Mouse (Mus musculus): ENCODE measurements around the gene 4930558K02Rik.
A peak's percentile ranks its signal among the peaks of the same experiment; 100 is the strongest.

4930558K02Rik gene

GRCm38 (mm10) chr1:161991846-161992245 lies 12.4 kb upstream of the 4930558K02Rik start:
- no peak for DNase-seq

- no peak for DNase-seq
Observed at GRCm38 (mm10) chr1:161990684-161991578, 11.5 kb upstream of the 4930558K02Rik start.

DNA sequence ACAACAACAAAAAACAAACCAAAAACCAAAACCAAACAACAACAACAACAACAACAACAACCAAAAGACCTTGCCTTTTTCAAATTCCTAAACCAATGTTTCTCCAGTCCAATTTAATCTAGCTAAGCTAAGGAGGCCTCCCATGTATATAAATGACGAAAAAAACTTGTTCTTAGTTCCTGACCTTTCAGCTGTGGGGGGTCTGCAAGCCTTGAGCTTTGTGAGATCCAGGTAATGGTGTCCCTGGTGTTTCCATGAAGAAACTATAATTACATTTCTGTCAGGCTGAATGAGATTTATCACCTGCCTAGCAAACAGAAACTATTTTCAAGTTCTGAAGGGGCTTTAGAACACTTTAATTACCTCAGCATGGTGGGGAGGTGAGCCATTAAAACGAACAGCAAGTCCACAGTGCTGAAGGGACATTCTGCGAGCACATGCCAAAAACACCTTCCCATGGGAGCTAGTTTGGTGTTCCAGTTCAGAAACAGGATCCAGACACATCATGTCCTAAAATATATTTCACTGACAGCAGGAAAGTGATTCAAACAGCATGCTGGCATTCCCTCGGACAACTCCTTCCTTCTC lies 4.6 kb upstream of the 4930558K02Rik start:
- no peak for DNase-seq

DNA sequence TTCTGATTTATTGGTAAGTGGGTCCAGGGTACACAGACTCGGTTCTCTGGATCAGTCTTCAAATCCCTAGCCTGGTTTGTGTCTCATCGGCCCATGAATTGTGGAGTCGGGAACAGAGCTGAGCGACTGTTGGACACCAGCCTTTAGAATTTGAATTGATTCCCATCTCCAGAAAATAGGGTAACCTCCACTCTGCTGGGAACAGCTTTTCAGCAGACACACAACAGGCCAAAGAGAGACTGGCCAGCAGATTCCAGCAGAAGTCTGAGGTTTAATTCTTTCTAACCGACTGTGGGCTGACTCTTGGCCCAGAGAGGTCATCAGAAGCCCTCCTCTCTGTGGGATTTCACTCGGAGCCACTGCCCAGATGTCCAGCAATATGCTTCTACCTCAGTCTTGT lies 4.0 kb upstream of the 4930558K02Rik start:
- DNase-seq: no peak

- no peak for DNase-seq
Observed at GRCm38 (mm10) chr1:161980626-161981298, 1.3 kb upstream of the 4930558K02Rik start.

DNA sequence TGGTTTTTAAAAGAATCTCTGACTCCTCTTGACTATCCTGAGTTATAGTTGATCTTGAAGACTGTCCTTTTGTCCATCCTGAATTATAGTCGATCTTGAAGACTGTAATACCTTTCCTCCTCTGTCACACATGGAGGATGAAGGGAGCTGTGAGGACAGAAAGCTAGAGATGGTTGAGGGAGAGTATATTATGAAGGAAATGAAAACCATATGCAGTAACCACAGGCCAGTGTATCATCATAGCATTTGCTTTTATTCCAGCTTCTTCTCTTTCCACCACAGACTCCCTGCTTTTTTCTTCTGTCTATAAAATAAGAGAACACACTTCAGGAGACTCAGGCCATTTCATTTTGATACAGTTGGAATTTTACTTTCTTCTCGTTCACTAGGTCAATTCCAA lies 610 bp upstream of the 4930558K02Rik start:
- DNase-seq: no peak

GRCm38 (mm10) chr1:161978173-161978700 lies 1.2 kb downstream of the 4930558K02Rik start:
- DNase-seq: no peak

DNA sequence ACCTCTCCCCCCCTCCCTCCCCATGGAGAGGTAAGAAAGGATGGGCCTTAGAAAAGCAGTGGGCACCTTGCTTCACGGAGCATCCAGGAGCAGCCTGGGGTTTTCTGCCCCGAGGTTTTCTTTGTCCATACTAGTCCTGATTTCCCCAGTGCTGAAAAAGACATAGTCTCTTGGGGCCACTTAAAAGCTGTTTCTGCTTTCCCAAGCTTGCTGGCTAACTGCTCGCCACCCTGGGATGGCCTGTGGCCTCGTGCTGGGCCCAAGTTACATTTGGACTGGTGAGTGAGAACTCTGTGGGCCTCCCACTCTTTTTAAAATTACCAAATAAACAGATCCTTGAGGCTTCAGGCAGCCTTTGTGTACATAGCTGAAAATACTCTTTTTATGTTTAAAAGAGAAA lies 2.1 kb downstream of the 4930558K02Rik start:
- no peak for DNase-seq

DNA sequence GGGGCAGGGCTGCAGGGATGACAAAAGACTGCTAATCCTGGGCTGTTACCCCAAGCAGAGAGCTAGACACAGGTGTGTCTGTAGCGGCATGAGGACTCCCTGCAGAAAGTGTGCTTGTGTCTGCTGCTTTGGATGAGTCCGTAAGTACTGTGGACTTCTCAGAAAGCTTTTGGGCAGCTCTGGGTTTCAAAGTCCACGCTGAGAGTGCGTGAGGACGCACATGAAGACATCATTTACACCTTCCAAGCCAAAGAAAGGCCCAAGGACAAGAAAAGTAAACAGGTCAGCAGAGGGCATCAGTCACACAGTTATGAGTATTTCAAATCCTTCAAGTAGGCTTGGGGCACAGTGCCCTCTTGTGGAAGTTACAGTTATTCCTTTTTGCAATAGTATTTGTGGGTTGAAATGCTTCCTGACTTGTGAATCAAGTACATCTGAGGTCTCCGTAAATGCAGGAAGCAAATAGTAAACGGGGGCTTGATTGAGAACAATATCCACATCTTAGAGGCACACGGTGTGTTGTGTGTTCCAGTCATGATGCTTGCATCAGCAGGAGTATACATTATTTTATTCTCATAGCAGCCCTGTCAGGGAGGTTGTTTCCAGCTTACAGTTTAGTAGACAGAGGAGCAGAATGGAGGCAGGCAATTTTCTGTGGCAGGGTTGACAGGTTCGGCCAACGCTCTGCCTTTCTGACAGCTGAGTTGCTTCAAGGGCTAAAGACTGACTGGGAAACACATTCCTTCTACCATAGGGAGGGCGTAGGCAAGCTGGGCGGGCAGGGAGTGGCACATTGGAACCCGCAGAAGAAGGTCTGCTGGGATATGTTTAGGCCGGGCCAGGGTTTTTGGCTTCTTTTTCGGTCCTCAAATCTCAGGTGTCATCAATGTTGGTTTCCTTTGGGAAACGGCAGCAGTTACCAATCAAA lies 2.9 kb downstream of the 4930558K02Rik start:
- peak; percentile 24 to 68 for DNase-seq

GRCm38 (mm10) chr1:161972233-161972632 lies 7.2 kb downstream of the 4930558K02Rik start:
- DNase-seq: no peak

GRCm38 (mm10) chr1:161970874-161971273 lies 8.6 kb downstream of the 4930558K02Rik start:
- no peak for DNase-seq

- peak; percentile 83 to 84 for DNase-seq
Observed at GRCm38 (mm10) chr1:161968589-161969407, 10.6 kb downstream of the 4930558K02Rik start, which contains the start of gene Pigc. Gene Pigc, plus strand, starts transcription at chr1:161969186.

GRCm38 (mm10) chr1:161967936-161968335 lies 11.5 kb downstream of the 4930558K02Rik start:
- DNase-seq: no peak

DNA sequence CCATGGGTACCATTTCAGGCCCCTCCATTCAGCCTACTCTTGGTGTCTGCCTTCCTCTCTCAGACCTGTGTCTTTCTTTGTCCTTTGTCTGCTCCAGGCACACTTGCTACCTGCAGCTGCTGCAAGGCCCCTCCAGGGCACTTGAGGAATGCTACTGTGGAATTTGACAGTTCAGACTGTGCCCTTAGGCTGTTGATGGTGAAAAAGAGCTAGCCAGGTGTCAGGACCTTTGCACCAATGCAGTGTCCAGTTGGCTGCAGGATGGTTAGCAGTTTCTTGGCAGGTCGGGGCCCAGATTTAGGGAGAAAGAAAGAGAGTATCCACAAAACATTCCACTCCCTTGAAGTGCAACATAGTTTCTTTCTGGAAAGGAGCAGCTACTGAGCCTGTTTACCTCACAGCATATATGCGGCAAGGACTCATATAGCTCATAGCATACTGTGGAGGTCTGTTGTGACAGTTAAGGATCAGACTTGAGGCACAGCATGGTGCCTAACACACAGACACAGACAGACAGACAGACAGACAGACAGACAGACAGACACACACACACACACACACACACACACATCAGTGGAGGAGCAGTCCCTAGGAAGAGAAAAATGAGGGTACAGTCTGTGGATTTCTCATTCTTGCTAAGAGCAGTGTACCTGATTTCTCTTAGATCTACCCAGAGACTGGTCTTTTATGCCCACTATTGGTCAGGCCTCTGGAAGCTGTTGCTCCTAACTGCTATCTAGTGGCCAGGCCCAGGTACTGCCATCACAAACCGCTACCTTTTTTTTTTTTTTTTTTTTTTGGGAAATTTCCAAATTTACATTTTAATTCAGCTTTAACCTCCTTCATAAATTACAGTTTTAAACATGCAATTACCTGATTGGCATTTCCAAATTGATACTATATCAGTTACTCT lies 16.7 kb downstream of the 4930558K02Rik start:
- DNase-seq: no peak

- no peak for DNase-seq
Observed at GRCm38 (mm10) chr1:161957964-161958950, 21.2 kb downstream of the 4930558K02Rik start.

GRCm38 (mm10) chr1:161955846-161956245 lies 23.6 kb downstream of the 4930558K02Rik start:
- DNase-seq: no peak

GRCm38 (mm10) chr1:161952599-161952998 lies 26.8 kb downstream of the 4930558K02Rik start:
- no peak for DNase-seq

DNA sequence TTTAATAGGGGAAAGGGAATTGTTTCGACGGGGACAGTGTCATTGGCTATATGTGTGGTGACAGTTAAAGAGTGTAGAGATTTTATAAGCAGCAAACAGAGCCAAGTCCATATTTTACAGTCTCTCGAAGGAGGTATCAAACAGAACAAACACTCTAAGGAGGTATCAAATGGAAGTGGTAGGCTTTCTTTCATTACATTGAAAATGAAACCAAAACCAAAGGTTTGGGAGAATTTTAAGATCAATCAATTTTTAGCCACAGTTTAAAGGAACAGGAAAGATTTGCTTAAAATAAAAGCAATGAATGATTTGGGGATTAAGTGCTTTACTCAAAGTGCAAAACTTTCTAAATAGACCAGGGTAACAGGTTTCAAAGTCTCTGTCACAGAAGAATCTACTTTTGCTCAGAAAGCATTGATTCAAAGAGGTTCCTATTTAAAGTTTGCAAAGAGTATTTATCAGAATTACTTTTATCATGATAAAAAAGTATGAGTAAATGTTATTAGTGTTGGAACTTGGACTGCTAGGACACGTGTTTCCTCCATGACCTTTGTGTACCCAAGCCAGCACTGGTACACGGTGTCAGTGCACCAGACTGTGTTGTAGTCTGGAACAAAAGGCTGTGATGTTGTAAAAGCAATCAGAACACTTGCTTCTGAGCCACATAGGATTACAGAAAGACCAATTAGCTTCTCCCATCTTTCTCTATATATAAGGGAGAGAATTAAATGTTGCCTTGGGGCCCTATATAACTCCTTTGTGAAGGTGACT lies 28.2 kb downstream of the 4930558K02Rik start:
- no peak for DNase-seq
